ENCODE assay signal across 15 mouse cellular contexts in genomic region chr13:49122106-49122505, GRCm38 (mm10). TPM values are rescaled to one million over a fixed set of nuclear protein-coding genes. Genes with fewer than 3 reads are reported as not detected.
"Had no signal": no experiment of that assay in that cellular context is flagged by ENCODE, and none has a peak within 500 bp of the region (broad histone marks: within the 10 kb centered on the region; RNA-seq: fewer than 3 reads in every experiment).

No protein-coding gene starts in this region.

- H3K4me3 ChIP-seq: limb, embryonic 12.5 days; lung, embryonic 15.5 days; megakaryocyte, embryonic 14.5 days; midbrain, embryonic 12.5 days; myocyte had no signal

- H3K9ac ChIP-seq: limb, embryonic 12.5 days; lung, embryonic 15.5 days; midbrain, embryonic 12.5 days had no signal

- H3K4me1 ChIP-seq: megakaryocyte, embryonic 14.5 days had no signal

- H3K27me3 ChIP-seq: limb, embryonic 12.5 days; lung, embryonic 15.5 days; midbrain, embryonic 12.5 days had no signal

- H3K4me2 ChIP-seq: limb, embryonic 12.5 days; lung, embryonic 15.5 days; midbrain, embryonic 12.5 days had no signal

- H3K36me3 ChIP-seq: limb, embryonic 12.5 days; lung, embryonic 15.5 days; midbrain, embryonic 12.5 days had no signal

- H3K27ac ChIP-seq: kidney, postnatal 0 days; limb, embryonic 12.5 days; lung, embryonic 15.5 days; macrophage; midbrain, embryonic 12.5 days had no signal

- H3K9me3 ChIP-seq: limb, embryonic 12.5 days; lung, embryonic 15.5 days; midbrain, embryonic 12.5 days had no signal

- DNase-seq: kidney, adult 11 months; kidney, adult 9 months; kidney, postnatal 36 days; layer of hippocampus, adult 9-11 months; layer of hippocampus, postnatal 36 days; lung, postnatal 14 days; retina, postnatal 1 day; right cerebral cortex, postnatal 14 days had no signal

RNA-seq across cellular contexts. Expression of gene Wnk2, which starts 25.7 kb away (rescaled TPM):
- polyA plus RNA-seq: macrophage, myocyte had no signal
